Mouse (Mus musculus) thymus, postnatal 36 days (tissue): Measurements from ENCODE around the gene Gtf2h1.
"Not testable (repeated sequence)": the region's sequence is repeated elsewhere in the genome, so short reads cannot be mapped to it uniquely, and the experiment has no call there.

ENCODE experiments used
- DNase-seq, 2 experiments: peaks; one replicate each; pipeline ENCODE4 v3.0.0; 2022; ENCODE audit warnings: mixed read lengths in 2 of 2

Gtf2h1 gene

DNA sequence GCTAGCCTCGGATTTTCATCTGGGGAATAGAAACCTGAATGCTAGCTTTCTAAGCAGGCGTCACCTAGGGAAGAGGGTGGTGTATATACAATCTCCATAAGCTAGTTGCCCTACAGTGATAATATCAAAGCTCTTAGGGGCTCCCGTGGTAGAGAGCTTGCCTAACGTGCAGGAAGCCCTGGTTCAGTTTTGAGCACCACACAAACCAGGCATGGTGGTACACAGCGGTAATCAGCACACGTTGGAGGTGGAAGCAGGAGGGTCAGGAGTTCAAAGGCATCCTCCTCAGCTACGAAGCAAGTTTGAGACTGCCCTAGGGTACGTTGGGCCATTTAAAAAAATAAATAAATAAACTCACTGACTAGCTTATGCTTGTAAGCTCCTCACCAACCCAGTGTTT, 35.8 kb downstream of the Gtf2h1 start:
- DNase-seq, result no peak

DNA sequence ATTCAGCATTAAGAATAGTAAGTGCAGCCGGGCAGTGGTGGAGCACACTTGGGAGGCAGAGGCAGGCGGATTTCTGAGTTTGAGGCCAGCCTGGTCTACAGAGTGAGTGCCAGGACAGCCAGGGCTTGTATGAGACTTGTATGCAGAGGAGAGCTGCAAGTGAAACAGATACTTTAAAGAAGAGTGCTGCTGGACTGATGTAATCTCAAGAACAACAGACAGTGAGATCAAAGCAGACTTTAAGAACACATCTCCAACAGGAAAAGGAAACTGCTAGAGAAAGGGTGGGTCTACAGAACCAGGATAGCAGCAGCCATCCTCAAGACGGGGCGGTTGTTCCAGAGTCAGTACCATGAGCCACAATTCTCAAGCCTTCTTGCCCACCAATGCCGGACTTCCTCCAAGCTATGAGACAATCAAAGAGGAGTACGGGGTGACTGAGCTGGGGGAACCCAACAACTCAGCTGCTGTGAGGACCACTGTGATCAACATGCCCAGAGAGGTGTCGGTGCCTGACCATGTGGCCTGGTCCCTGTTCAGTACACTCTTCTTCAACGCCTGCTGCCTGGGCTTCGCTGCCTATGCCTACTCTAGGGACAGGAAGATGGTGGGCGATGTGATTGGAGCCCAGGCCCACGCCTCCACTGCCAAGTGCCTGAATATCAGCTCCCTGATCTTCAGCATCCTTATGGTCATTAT, 36.4 kb downstream of the Gtf2h1 start:
- not testable (repeated sequence) for DNase-seq

DNA sequence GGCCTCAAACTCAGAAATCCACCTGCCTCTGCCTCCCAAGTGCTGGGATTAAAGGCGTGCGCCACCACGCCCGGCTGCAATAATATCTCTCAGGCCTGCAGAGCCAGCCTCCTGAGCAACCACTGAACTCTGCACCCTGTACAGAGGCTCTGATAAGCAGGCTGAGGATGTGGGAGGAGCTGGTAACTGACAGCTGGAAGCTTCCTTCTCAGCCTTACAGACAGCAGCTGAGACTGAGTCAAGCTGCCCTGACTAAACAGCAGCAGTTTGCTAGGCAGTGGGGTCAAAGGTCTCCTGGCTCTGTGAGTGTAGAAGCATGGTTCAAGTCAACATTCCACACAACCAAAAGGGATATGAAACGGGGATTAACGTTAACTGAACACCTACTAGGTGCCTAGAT, 37.4 kb downstream of the Gtf2h1 start:
- peak; percentile 64 to 80 for DNase-seq

DNA sequence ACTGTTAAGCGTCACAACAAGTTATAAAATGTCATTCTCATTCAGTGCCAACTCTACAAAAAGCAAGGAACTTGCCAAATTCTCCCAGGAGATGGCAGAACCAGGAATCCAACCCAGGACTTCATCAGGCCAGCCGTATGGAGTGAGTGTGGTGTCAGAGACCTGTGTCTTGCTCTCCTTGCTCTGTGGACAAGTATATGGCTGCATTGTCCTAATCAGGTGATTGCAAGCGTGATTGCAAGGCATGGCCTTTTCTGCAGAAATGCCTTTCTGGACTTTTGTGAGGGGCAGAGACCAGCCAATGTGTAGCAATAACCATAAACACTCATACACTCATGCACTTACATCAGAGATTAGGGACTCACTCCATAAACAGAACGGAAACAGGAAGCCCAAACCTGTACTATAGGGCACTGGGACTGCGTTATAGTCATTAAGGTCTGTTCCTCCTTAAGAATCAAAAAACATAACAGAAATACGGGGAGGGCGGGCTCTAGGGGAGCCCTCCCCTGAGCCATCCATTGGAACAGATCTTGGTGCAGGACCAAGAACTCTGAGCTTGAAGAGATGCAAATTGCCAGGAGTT, 37.9 kb downstream of the Gtf2h1 start:
- no peak for DNase-seq

DNA sequence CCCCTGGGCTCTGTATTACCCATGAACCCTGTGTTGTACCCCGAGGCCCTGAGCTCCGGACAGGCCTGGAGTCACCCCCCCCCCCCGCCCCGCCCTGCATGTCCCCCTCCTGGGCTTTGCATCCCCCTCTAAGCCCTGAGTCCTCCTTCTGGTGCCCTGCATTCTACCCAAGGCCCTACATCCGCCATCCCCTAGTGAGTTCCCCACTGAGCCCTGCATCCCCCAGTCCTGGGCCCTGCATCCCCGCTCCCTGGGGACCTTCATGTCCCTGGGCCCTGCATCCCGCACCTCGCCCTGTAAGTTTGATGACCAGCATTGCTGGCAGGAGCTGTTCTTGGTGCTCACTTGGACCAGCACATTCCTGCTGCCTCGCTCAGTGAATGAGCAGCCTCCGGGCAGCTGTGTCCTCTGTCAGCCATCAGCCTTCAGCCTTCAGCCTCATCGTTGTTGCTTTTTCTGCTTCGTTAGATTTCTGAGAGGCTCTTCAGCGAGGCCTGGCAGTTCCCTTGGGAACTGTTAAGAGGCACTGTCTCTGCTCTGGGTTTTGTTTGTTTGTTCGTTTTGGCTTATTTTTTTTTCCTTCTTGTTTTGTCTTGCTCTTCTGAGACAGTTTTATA, 39.2 kb downstream of the Gtf2h1 start:
- DNase-seq, result no peak

GRCm38 (mm10) chr7:46836357-46836756, 40.5 kb downstream of the Gtf2h1 start:
- no peak for DNase-seq

GRCm38 (mm10) chr7:46837073-46837472, 41.2 kb downstream of the Gtf2h1 start:
- DNase-seq, result no peak

DNA sequence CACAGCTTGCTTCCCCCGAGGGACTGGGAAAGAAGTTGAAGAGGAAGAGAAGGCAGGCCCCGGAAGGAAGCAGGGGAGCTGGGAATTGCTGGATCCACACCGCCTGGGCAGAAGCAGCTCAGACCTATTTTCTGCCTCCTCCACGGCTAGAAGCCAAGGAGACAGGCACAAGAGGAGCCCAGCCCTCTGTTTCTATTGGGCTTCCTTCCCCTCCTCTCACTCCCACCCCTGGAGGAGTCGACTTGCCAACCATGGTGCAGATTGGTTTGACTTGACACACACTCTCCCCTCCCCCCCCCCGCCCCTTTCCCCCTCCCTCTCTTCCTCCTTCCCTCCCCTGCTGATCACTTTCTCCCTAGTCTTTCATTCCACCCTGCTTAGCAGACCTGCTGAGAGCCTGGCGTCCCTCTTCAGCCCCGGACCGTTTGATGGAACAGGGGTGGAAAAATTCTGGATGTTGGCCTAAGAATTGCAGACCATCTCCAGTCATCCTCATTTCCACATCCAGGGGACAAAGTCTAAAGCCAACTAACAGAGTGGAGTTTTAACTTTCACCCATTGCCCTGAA, 42.3 kb downstream of the Gtf2h1 start:
- DNase-seq, result peak in 1 of 2 experiments; percentile 56

DNA sequence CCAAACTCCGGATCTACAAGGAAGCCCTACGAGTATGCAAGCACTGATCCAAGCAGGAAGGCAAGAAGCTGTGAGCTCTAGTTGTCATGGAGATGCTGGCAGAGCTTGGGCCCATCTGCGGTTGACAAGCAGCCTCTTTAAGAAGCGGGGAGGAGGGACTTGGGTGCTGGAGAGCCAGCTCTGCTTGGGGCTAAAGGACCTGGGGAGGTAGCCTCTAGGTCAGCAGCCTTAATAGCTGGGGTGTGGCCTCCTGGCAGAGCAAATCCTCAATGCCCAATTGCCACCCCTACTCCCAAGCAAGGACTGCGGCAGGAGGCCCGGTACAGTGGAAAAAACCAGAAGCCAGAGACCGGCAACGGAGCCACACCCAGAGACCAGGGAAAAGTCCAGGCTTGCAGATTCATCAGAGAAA, 43.0 kb downstream of the Gtf2h1 start:
- peak; percentile 53 to 72 for DNase-seq

GRCm38 (mm10) chr7:46839446-46839845, 43.5 kb downstream of the Gtf2h1 start:
- DNase-seq, result no peak

GRCm38 (mm10) chr7:46839861-46840260, 44.0 kb downstream of the Gtf2h1 start:
- DNase-seq, result no peak

DNA sequence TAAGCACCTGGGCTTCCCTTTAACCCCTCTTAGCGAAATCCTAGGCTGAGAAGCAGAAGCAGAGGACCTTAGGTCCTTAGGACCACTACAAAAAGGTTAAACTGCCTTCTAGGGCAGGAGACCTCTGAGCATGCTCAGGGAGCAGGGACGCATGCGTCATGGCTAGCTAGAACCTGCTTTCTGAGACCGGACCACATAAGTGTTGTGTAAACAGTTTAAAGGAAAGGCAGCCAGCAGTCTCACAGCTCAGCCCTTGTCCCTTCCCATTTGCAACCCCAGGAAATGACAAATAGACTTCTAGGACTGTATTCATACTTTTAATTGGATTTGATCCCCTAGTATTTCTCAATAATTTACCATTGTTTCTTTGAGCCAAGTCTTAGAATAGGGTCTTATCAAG, 44.4 kb downstream of the Gtf2h1 start:
- no peak for DNase-seq

- DNase-seq, result no peak
Measured at GRCm38 (mm10) chr7:46840787-46841525, 45.1 kb downstream of the Gtf2h1 start, which contains the start of gene Ldha. Ldha (plus strand) TSS chr7:46841475.

DNA sequence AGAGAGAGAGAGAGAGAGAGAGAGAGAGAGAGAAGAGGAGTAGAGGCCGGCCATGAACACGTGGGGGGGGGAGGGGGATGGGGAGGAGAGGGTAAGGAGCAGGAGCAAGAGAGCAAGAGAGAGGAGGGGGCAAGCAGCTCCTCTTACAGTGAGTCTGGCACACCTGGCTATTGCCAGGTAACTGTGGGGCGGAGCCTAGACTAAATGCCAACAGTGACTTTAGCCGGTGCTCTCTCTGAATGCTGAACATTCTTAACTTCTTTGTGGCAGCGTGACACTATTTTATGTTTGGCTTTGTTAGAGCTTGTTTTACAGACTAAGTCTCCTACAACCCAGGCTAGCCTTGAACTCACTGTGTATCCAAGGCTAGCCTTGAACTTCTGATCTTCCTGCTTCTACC, 46.4 kb downstream of the Gtf2h1 start:
- DNase-seq, result no peak

GRCm38 (mm10) chr7:46843576-46843975, 47.7 kb downstream of the Gtf2h1 start:
- DNase-seq, result no peak

DNA sequence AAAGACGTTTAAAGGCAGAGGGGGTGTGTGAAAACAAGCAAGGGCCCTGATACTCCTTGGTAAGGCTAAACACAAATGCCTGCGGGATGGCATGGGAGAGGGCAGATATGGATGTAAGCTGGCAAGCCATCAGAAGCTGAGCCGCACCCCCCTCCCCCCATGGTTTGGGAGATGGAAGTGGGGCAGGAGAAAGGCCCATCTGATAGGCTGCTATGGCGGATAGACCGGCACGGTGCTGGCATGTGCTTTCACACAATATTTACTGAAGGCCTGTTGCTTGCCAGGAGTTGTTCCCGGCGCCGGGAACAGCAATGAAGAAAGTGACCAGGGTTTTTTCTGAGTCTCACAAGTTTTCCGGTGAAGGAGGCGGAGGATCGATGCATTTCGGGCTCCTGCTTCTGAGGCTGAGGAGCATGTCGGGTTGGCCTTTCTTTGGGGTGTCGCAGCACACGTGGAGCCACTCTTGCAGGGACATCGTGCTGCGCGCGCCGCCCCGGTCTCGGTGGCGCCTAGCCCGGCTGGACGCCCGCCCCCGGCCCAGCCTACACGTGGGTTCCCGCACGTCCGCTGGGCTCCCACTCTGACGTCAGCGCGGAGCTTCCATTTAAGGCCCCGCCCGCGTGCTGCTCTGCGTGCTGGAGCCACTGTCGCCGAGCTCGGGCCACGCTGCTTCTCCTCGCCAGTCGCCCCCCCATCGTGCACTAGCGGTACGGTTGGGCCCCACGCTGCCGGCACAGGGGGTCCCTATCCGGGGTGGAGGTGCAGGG, 49.5 kb downstream of the Gtf2h1 start:
- peak; percentile 92 to 93 for DNase-seq

DNA sequence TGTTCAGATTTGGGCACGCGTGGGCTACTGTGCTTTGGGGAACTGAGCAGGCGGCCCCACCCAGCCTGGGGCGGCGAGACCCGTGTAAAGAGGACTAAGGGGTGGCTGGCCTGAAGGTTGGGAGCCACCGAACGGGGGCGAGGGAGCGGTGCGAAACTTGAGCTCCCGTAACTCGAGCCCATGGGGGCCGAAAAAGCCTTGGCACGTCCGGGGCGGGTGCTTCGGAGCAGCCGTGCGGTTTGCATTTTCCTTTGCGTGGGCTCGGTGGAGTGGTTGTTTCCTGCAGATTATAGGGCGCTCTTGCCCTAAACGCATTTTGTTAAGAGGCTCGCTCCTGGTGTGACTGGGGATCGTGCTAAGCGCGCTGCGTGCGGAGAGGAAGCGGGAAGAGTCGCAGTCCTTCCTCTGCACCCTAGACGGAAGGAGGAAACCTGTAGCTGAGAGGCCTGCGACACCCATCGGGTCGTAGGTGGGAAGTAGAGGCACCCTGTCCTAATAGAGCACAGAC, 50.1 kb downstream of the Gtf2h1 start:
- DNase-seq, result peak; percentile 68 to 72

- peak; percentile 73 to 81 for DNase-seq
Measured at GRCm38 (mm10) chr7:46846486-46847244, 50.8 kb downstream of the Gtf2h1 start.

GRCm38 (mm10) chr7:46849287-46849686, 53.4 kb downstream of the Gtf2h1 start:
- no peak for DNase-seq

DNA sequence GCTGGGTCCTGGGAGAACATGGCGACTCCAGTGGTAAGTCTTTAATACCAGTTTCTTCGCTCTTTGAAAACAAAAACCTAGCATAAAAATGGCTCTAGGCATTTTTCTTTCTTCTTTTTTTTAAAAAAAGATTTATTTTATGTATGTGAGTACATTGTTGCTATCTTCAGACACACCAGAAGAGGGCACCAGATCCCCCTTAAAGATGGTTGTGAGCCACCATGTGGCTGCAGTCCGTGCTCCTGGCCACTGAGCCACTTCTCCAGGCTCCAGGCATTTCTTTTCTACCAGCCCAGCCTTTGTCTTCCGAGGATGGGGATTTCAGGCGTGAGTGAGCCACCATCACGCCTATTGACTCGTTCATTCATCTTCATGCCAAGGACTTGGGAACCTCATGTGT, 55.1 kb downstream of the Gtf2h1 start:
- DNase-seq, result no peak

DNA sequence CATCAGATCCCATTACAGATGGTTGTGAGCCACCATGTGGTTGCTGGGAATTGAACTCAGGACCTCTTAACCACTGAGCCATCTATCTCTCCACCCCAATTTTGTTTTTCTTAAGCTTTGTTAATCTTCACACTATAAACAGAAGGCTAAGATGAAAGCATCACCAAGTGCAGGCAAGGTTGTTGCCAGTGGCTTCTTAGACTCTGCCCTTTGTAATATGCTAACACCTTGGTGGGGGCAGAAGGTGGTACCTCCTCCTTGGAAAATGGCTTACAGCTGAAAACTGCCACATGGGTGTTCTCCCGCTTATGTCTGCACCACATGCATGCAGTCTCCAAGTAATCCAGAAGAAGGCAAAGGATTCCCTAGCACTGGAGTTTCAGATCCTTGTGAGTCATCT, 56.8 kb downstream of the Gtf2h1 start:
- DNase-seq, result no peak
